Mouse (Mus musculus) myocyte (in vitro differentiated cells): Measurements from ENCODE around the gene Rab28. TPM values are rescaled to one million over a fixed set of nuclear protein-coding genes. Genes with fewer than 3 reads are reported as not detected.

Source experiments
- H3K27me3 ChIP-seq: one replicate; pipeline ENCODE4 v1.6.1; 2011; ENCODE audit not compliant: control insufficient read depth, insufficient read depth, insufficient read length
- H3K36me3 ChIP-seq: one replicate; pipeline ENCODE4 v1.6.1; 2011; ENCODE audit not compliant: control insufficient read depth, insufficient read depth
- H3K4me2 ChIP-seq: one replicate; pipeline ENCODE4 v1.6.1; 2011; ENCODE audit warnings: low read depth, control low read depth
- H3K4me3 ChIP-seq: one replicate; pipeline ENCODE4 v1.5.1; 2011; ENCODE audit warnings: mild to moderate bottlenecking, control low read depth, moderate library complexity
- H3K79me2 ChIP-seq: one replicate; pipeline ENCODE4 v1.6.1; 2011; ENCODE audit not compliant: control insufficient read depth, insufficient read depth
- H3ac ChIP-seq: one replicate; pipeline ENCODE4 v1.6.1; 2011; ENCODE audit not compliant: control insufficient read depth, insufficient read length
- CEBPB ChIP-seq: IDR thresholded peaks from 2 replicates; pipeline ENCODE4 v1.6.1; 2011; ENCODE audit warnings: mild to moderate bottlenecking, moderate library complexity; ENCODE audit not compliant: poor library complexity, insufficient read depth, severe bottlenecking
- E2F4 ChIP-seq: IDR thresholded peaks from one replicate; pipeline ENCODE4 v1.6.1; 2011; ENCODE audit warnings: mild to moderate bottlenecking, control low read depth, moderate library complexity; ENCODE audit not compliant: insufficient read depth
- MAX ChIP-seq: IDR thresholded peaks from one replicate; pipeline ENCODE4 v1.6.1; 2011; ENCODE audit warnings: low read depth, mild to moderate bottlenecking, control low read depth
- MYOD1 ChIP-seq, 3 experiments: IDR thresholded peaks; one replicate each; pipeline ENCODE4 v1.6.1; 2011; ENCODE audit warnings: control low read depth in 2 of 3, low read depth in 2 of 3, mild to moderate bottlenecking in 2 of 3, moderate library complexity in 1 of 3; ENCODE audit not compliant: insufficient read length in 2 of 3, control insufficient read depth in 1 of 3
- MYOG ChIP-seq, 3 experiments: IDR thresholded peaks; one replicate each; pipeline ENCODE4 v1.6.1; 2011; ENCODE audit warnings: control low read depth in 2 of 3, low read depth in 2 of 3, mild to moderate bottlenecking in 2 of 3; ENCODE audit not compliant: insufficient read length in 2 of 3, control insufficient read depth in 1 of 3, insufficient read depth in 1 of 3
- POLR2A ChIP-seq: IDR thresholded peaks from one replicate; pipeline ENCODE4 v1.6.1; 2011; ENCODE audit warnings: low read depth, mild to moderate bottlenecking, control low read depth, moderate library complexity; ENCODE audit not compliant: insufficient read length
- POLR2AphosphoS2 ChIP-seq: IDR thresholded peaks from one replicate; pipeline ENCODE4 v1.6.1; 2011; ENCODE audit warnings: low read depth, control low read depth; ENCODE audit not compliant: insufficient read length
- REST ChIP-seq: IDR thresholded peaks from one replicate; pipeline ENCODE4 v1.6.1; 2011; ENCODE audit warnings: mild to moderate bottlenecking, control low read depth, moderate library complexity; ENCODE audit not compliant: insufficient read depth, insufficient read length
- SRF ChIP-seq: IDR thresholded peaks from one replicate; pipeline ENCODE4 v1.6.1; 2011; ENCODE audit warnings: low read depth; ENCODE audit not compliant: control insufficient read depth, insufficient read length
- TCF12 ChIP-seq: IDR thresholded peaks from one replicate; pipeline ENCODE4 v1.6.1; 2011; ENCODE audit warnings: mild to moderate bottlenecking, control low read depth; ENCODE audit not compliant: poor library complexity, insufficient read depth, severe bottlenecking
- TCF3 ChIP-seq: IDR thresholded peaks from one replicate; pipeline ENCODE4 v1.6.1; 2011; ENCODE audit warnings: low read depth, control low read depth; ENCODE audit not compliant: insufficient read length
- USF1 ChIP-seq: IDR thresholded peaks from one replicate; pipeline ENCODE4 v1.6.1; 2011; ENCODE audit warnings: low read depth, mild to moderate bottlenecking, control low read depth, moderate library complexity
- polyA plus RNA-seq: library from polyadenylated mRNA; unstranded; fragments of >200 nt; fragmentation: generic; extraction: Trizol; gene quantifications from one replicate; pipeline ENCODE4 v1.2.1, GENCODE M21; 2012; ENCODE audit warnings: missing spikeins

Rab28 gene
- polyA plus RNA-seq, 1 experiment = 48.6 TPM

DNA sequence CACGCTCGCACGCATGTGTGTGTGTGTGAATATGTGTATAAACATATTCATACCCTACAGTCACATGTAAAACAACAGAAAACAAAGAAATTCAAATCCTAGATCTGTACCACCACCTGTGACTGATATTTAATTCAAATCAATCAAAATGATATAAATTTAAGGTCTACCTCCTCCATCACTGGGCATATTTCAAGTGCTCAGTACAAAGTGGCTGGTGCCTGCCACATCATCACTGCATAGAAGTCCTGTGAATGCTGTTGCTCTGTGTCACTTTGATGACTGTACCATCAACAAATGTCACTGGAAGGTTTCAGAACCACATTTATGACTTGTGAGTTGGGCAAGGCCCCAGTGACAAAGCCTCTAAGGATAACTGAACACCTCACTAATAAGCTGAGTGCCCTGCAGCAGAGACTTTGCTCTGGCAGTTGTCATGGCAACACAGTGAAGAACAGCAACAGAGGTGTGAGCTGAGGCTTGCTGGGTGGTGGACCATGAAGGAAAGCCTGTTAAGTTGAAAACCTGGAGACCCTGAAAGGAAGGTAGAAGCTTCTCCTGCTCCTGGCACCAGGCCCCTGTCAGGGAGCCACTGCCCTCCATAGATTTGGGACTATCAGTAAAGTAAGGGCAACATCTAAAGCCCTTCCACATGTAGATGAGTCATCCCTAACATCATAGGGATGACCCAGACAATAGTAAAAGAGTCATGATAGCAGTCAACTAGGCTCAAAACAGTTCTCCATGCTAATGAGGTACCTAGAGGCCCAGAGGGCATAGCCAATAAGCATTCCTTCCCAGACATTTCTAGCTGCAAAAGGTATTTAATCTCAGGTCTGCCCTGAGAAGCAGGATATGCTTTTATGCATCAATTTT is 111.5 kb downstream of the Rab28 start:
- no peaks in the 10 kb centered on the region for H3K79me2 ChIP-seq
- no peak overlapping the region for H3K4me3 ChIP-seq
- no peaks in the 10 kb centered on the region for H3K36me3 ChIP-seq
- H3ac ChIP-seq = no peak overlapping the region
- H3K27me3 ChIP-seq = no peaks in the 10 kb centered on the region
- H3K4me2 ChIP-seq = no peak overlapping the region
- TF ChIP-seq CEBPB (no peak), SRF (no peak), REST (no peak), TCF12 (no peak), POLR2A (no peak), POLR2AphosphoS2 (no peak)

DNA sequence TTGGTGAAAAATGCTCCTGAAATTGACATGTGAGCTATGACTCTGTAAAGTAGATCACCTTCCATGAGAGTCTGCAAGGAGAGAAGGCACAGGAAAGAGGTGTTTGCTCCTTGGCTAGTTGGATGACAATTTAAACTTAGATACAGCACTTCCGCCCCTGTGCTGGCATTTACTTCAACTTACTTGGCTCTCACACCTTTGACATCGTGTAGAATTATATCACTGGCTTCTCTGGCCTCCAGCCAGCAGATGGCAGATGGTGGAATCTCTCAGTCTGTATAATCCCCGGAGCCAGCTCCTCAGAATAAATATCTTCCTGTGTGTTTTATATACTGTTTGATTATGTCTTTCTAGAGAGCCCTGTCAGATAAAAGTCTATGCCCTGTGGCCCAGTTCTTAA is 112.8 kb downstream of the Rab28 start:
- H3K27me3 ChIP-seq = no peaks in the 10 kb centered on the region
- no peak overlapping the region for H3K4me3 ChIP-seq
- H3K79me2 ChIP-seq = no peaks in the 10 kb centered on the region
- H3K4me2 ChIP-seq = no peak overlapping the region
- no peaks in the 10 kb centered on the region for H3K36me3 ChIP-seq
- no peak overlapping the region for H3ac ChIP-seq
- TF ChIP-seq POLR2AphosphoS2 (no peak), REST (no peak), POLR2A (no peak), TCF3 (no peak), TCF12 (no peak), E2F4 (no peak), SRF (no peak), MAX (no peak), MYOG (IDR thresholded peaks at IDR 0.05; ENCODE audit: control insufficient read depth in 1 of 3, insufficient read depth in 1 of 3, insufficient read length in 2 of 3, low read depth in 2 of 3) (no peak), CEBPB (no peak), MYOD1 (IDR thresholded peaks at IDR 0.05; ENCODE audit: control insufficient read depth in 1 of 3, insufficient read length in 2 of 3, low read depth in 2 of 3) (no peak), USF1 (no peak)

GRCm38 (mm10) chr5:41578051-41578450 is 129.9 kb downstream of the Rab28 start:
- TF ChIP-seq MYOD1 (IDR thresholded peaks at IDR 0.05; ENCODE audit: control insufficient read depth in 1 of 3, insufficient read length in 2 of 3, low read depth in 2 of 3) (no peak), USF1 (no peak), MAX (no peak), TCF3 (no peak)
- no peaks in the 10 kb centered on the region for H3K36me3 ChIP-seq
- H3K4me2 ChIP-seq = no peak overlapping the region
- H3K79me2 ChIP-seq = no peaks in the 10 kb centered on the region
- no peak overlapping the region for H3K4me3 ChIP-seq
- H3K27me3 ChIP-seq = no peaks in the 10 kb centered on the region
- H3ac ChIP-seq = no peak overlapping the region

Other genes starting within 250 kb of the Rab28 start
- 0.11 TPM for gene Nkx3-2, start 56.3 kb upstream of the Rab28 start, polyA plus RNA-seq
- gene Bod1l, start 136.2 kb upstream of the Rab28 start, polyA plus RNA-seq = 3.4 TPM